Mouse (Mus musculus): ENCODE results near the gene Unc93b1. TPM values are rescaled to one million over a fixed set of nuclear protein-coding genes. Genes with fewer than 3 reads are reported as not detected.

The Unc93b1 gene
- polyA plus RNA-seq, 1 experiment = 140 TPM

DNA sequence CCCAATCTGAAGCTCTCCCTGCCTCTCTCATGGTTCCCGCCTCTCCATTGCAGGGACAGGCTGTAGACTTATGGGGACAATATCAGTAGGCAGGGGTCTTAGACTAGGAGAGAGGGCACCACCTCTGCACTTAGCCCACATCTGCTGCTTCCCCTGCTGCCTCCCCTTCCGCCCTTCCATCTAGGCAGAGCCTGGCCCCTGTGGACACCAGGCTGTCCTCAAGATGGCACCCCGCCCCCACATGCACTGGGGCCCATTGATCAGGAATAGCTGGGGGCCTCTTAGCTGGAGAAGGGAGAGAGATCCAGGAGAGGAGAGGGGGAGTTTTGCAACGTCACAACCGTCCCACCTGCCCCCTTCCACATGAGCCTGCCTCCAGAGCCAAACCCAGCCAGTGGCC is 57.4 kb downstream of the Unc93b1 start, which contains the start of gene Tbx10:
Tbx10 (plus strand) TSS at position 337 of the 400 bp plus-strand sequence.
- Histone ChIP-seq H3K4me1 (ENCODE audit: control insufficient read depth, insufficient read depth, insufficient read length, low read length) (peaks cover 9% of the 10 kb centered on the region), H3K27ac (ENCODE audit: insufficient read depth, low read depth, low read length) (no peak within 1 kb of the TSS), H3K36me3 (ENCODE audit: control insufficient read depth, insufficient read depth, low read length) (no peaks in the 10 kb centered on the region; the same call in 1 of the 2 replicates), H3K27me3 (ENCODE audit: control insufficient read depth, insufficient read depth, low read length) (no peaks in the 10 kb centered on the region), H3K4me3 (ENCODE audit: low read depth, low read length) (no peak within 1 kb of the TSS)
- WGBS = 77% methylated on average over 5 of the region's 5 CpGs
- TF ChIP-seq CTCF (IDR thresholded peaks at IDR 0.05; ENCODE audit: extremely low read depth, insufficient read length, insufficient replicate concordance, low read depth, low read length) (no peak), POLR2A (IDR thresholded peaks at IDR 0.05; ENCODE audit: low read depth, low read length) (no peak)

DNA sequence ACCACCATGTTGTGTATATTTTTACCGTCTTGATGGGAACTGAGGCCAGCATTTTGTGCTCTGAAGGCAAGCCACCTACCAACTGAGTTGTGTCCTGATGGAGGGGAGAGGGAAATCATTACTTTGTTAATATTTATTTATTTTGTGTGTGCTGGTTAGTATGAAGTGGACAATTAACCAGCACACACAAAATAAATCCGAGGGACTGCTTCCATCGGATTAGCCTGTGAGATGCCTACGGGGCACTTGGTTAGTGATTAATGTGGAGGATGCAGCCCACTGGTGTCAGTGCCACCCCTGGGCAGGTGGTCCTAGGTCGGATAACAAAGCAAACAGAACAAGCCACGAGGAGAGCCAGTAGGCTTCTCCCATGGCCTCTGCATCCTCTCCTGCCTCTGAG is 59.9 kb downstream of the Unc93b1 start:
- Histone ChIP-seq H3K4me1 (ENCODE audit: control insufficient read depth, insufficient read depth, insufficient read length, low read length) (peaks cover 20% of the 10 kb centered on the region), H3K27ac (ENCODE audit: insufficient read depth, low read depth, low read length) (no peak overlapping the region), H3K27me3 (ENCODE audit: control insufficient read depth, insufficient read depth, low read length) (no peaks in the 10 kb centered on the region), H3K4me3 (ENCODE audit: low read depth, low read length) (no peak overlapping the region), H3K36me3 (ENCODE audit: control insufficient read depth, insufficient read depth, low read length) (no peaks in the 10 kb centered on the region)
- 75% methylated on average over 6 of the region's 6 CpGs for WGBS
- TF ChIP-seq POLR2A (IDR thresholded peaks at IDR 0.05; ENCODE audit: low read depth, low read length) (no peak), CTCF (IDR thresholded peaks at IDR 0.05; ENCODE audit: extremely low read depth, insufficient read length, insufficient replicate concordance, low read depth, low read length) (no peak)

DNA sequence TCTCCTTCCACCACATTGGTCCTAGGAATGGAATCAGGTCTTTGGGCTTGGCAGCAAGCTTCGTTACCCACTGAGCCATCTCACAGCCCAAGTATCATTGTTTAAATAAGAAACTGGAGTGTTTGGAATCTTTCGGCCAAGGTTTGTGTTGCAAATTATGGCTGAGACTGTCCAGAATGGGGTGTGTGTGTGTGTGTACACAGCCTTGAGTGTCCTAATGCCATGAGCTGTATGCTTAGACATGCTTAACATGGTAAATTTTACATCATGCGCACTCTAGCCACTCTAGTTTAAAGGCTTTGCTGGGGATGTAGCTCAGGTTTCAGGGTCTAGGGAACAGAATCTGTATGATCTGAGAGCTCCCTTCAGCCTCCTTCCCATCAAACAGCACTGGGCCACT is 60.5 kb downstream of the Unc93b1 start:
- WGBS = 87% methylated on average over 3 of the region's 3 CpGs
- Histone ChIP-seq H3K4me3 (ENCODE audit: low read depth, low read length) (no peak overlapping the region), H3K36me3 (ENCODE audit: control insufficient read depth, insufficient read depth, low read length) (no peaks in the 10 kb centered on the region), H3K27me3 (ENCODE audit: control insufficient read depth, insufficient read depth, low read length) (no peaks in the 10 kb centered on the region), H3K4me1 (ENCODE audit: control insufficient read depth, insufficient read depth, insufficient read length, low read length) (peaks cover 20% of the 10 kb centered on the region), H3K27ac (ENCODE audit: insufficient read depth, low read depth, low read length) (no peak overlapping the region)
- TF ChIP-seq POLR2A (IDR thresholded peaks at IDR 0.05; ENCODE audit: low read depth, low read length) (no peak), CTCF (IDR thresholded peaks at IDR 0.05; ENCODE audit: extremely low read depth, insufficient read length, insufficient replicate concordance, low read depth, low read length) (no peak)

DNA sequence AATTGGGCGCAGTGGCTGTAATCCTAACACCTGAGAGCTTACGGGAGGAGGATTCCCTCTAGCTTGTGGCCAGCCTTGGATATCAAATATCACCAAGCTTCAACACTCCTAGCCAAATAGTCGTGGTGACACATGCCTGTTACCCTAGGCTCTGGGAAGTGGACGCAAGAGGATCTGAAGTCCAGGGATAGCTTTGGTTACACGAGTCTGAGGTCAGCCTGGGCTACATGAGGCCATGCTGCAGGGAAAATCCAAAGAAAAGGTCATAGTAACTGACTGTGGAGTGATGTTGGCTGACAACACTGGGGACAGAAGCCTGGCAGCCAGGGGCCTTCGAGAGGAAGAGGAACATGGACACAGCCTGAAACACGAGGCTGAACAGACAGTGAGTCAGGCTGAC is 61.1 kb downstream of the Unc93b1 start:
- H3K4me1 ChIP-seq (ENCODE audit: control insufficient read depth, insufficient read depth, insufficient read length, low read length) = peaks cover 23% of the 10 kb centered on the region
- WGBS = 76% methylated on average over 7 of the region's 7 CpGs
- H3K36me3 ChIP-seq (ENCODE audit: control insufficient read depth, insufficient read depth, low read length) = no peaks in the 10 kb centered on the region
- no peak for TF ChIP-seq POLR2A (IDR thresholded peaks at IDR 0.05; ENCODE audit: low read depth, low read length)
- TF ChIP-seq CTCF (IDR thresholded peaks at IDR 0.05; ENCODE audit: extremely low read depth, insufficient read length, insufficient replicate concordance, low read depth, low read length) = no peak
- H3K4me3 ChIP-seq (ENCODE audit: low read depth, low read length) = no peak overlapping the region
- no peak overlapping the region for H3K27ac ChIP-seq (ENCODE audit: insufficient read depth, low read depth, low read length)
- no peaks in the 10 kb centered on the region for H3K27me3 ChIP-seq (ENCODE audit: control insufficient read depth, insufficient read depth, low read length)

DNA sequence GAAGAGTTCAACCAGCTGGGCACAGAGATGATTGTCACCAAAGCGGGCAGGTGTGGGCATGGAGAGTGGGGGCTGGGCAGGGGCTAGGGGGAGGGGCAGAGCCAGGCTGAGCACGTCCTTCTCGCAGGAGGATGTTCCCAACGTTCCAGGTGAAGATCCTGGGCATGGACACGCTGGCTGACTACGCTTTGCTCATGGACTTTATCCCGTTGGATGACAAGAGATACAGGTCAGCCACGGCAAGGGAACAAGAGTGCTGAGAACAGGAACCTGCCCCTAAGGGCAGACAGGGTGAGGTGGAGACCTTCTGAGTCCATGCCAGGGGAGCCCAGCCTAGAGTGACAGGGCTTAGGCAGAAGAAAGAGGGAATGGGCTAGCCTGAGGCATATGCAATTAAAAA is 61.8 kb downstream of the Unc93b1 start:
- TF ChIP-seq CTCF (IDR thresholded peaks at IDR 0.05; ENCODE audit: extremely low read depth, insufficient read length, insufficient replicate concordance, low read depth, low read length) (no peak), POLR2A (IDR thresholded peaks at IDR 0.05; ENCODE audit: low read depth, low read length) (no peak)
- Histone ChIP-seq H3K4me1 (ENCODE audit: control insufficient read depth, insufficient read depth, insufficient read length, low read length) (peaks cover 27% of the 10 kb centered on the region), H3K36me3 (ENCODE audit: control insufficient read depth, insufficient read depth, low read length) (no peaks in the 10 kb centered on the region), H3K27ac (ENCODE audit: insufficient read depth, low read depth, low read length) (peak overlapping the region; percentile 29; the same call in 1 of the 2 replicates), H3K27me3 (ENCODE audit: control insufficient read depth, insufficient read depth, low read length) (no peaks in the 10 kb centered on the region), H3K4me3 (ENCODE audit: low read depth, low read length) (no peak overlapping the region)
- 55% methylated on average over 8 of the region's 8 CpGs for WGBS

DNA sequence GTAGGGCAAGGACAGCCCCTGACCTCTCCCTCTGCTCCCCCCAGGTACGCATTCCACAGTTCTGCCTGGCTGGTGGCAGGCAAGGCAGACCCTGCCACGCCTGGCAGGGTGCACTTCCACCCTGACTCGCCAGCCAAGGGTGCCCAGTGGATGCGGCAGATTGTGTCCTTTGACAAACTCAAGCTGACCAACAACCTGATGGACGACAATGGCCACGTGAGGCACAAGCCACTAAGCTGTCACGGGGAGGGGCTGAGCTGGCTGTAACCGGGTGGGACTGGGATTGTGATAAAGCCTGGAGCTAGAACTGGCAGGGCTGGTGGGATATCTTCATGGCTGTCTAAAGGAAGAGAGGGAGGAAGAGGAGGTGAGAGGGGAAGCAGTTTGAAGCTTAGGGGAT is 62.2 kb downstream of the Unc93b1 start:
- Histone ChIP-seq H3K4me3 (ENCODE audit: low read depth, low read length) (no peak overlapping the region), H3K36me3 (ENCODE audit: control insufficient read depth, insufficient read depth, low read length) (no peaks in the 10 kb centered on the region), H3K27ac (ENCODE audit: insufficient read depth, low read depth, low read length) (peak overlapping the region; percentile 29; the same call in 1 of the 2 replicates), H3K27me3 (ENCODE audit: control insufficient read depth, insufficient read depth, low read length) (no peaks in the 10 kb centered on the region), H3K4me1 (ENCODE audit: control insufficient read depth, insufficient read depth, insufficient read length, low read length) (peaks cover 32% of the 10 kb centered on the region)
- WGBS = 47% methylated on average over 8 of the region's 8 CpGs
- TF ChIP-seq CTCF (IDR thresholded peaks at IDR 0.05; ENCODE audit: extremely low read depth, insufficient read length, insufficient replicate concordance, low read depth, low read length) (no peak), POLR2A (IDR thresholded peaks at IDR 0.05; ENCODE audit: low read depth, low read length) (no peak)

DNA sequence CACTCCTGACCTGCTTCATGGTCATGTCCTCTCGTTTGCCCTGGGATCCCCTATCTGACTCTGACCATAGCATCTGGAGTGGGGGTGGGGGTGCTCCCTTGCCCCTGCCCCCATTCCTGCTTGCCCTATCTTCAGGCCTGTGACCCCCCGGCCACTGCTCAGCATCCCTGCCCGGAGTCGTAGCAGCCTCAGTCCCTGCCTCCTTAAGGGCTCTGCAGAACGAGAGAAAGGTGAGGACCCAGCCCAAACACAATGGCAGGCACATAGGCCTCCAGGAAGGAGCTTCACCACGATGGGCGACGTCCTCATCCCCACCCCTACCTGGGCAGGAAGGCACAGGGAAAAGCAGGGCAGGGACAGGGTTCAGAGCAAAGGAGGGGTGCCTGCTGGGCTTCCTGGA is 63.3 kb downstream of the Unc93b1 start:
- Histone ChIP-seq H3K27ac (ENCODE audit: insufficient read depth, low read depth, low read length) (no peak overlapping the region), H3K27me3 (ENCODE audit: control insufficient read depth, insufficient read depth, low read length) (no peaks in the 10 kb centered on the region), H3K4me3 (ENCODE audit: low read depth, low read length) (no peak overlapping the region), H3K36me3 (ENCODE audit: control insufficient read depth, insufficient read depth, low read length) (no peaks in the 10 kb centered on the region), H3K4me1 (ENCODE audit: control insufficient read depth, insufficient read depth, insufficient read length, low read length) (peaks cover 36% of the 10 kb centered on the region)
- TF ChIP-seq POLR2A (IDR thresholded peaks at IDR 0.05; ENCODE audit: low read depth, low read length) (no peak), CTCF (IDR thresholded peaks at IDR 0.05; ENCODE audit: extremely low read depth, insufficient read length, insufficient replicate concordance, low read depth, low read length) (no peak)
- 84% methylated on average over 8 of the region's 8 CpGs for WGBS

Other genes starting within 250 kb of the Unc93b1 start
- gene Lrp5, start 248.6 kb upstream of the Unc93b1 start, polyA plus RNA-seq (2012; rRNA removed) = 50.9 and 96.7 TPM in 2 replicates
- gene 1810055G02Rik, start 226.9 kb upstream of the Unc93b1 start, polyA plus RNA-seq (2012; rRNA removed) = 180 and 300 TPM in 2 replicates
- gene Kmt5b, start 167.8 kb upstream of the Unc93b1 start, polyA plus RNA-seq (2012; rRNA removed) = 7.4 and 16.8 TPM in 2 replicates
- gene Chka, start 83.4 kb upstream of the Unc93b1 start, polyA plus RNA-seq (2012; rRNA removed) = 85.2 and 214 TPM in 2 replicates
- 107 and 148 TPM in 2 replicates for gene Tcirg1, start 28.1 kb upstream of the Unc93b1 start, polyA plus RNA-seq (2012; rRNA removed)
- 303 and 423 TPM in 2 replicates for gene Ndufs8, start 22.4 kb upstream of the Unc93b1 start, polyA plus RNA-seq (2012; rRNA removed)
- 32.8 and 43.0 TPM in 2 replicates for gene Aldh3b1, start 5.4 kb upstream of the Unc93b1 start, polyA plus RNA-seq (2012; rRNA removed)
- not detected in 2 replicates for gene Aldh3b3, start 23.5 kb downstream of the Unc93b1 start, polyA plus RNA-seq (2012; rRNA removed)
- 0.55 and 1.5 TPM in 2 replicates for gene Aldh3b2, start 37.1 kb downstream of the Unc93b1 start, polyA plus RNA-seq (2012; rRNA removed)
- gene Acy3, start 51.4 kb downstream of the Unc93b1 start, polyA plus RNA-seq (2012; rRNA removed) = 99.4 and 147 TPM in 2 replicates
- gene Tbx10, start 57.6 kb downstream of the Unc93b1 start, polyA plus RNA-seq (2012; rRNA removed) = 0.10 TPM in 1 of 2 replicates, not detected in the other
- gene Nudt8, start 65.4 kb downstream of the Unc93b1 start, polyA plus RNA-seq (2012; rRNA removed) = 30.6 and 33.7 TPM in 2 replicates
- 0.77 and 0.90 TPM in 2 replicates for gene Gm49405, start 65.4 kb downstream of the Unc93b1 start, polyA plus RNA-seq (2012; rRNA removed)
- 5.1 and 8.2 TPM in 2 replicates for gene Doc2g, start 68.1 kb downstream of the Unc93b1 start, polyA plus RNA-seq (2012; rRNA removed)
- gene Ndufv1, start 77.6 kb downstream of the Unc93b1 start, polyA plus RNA-seq (2012; rRNA removed) = 92.8 and 170 TPM in 2 replicates
- 798 and 1,214 TPM in 2 replicates for gene Gstp1, start 102.8 kb downstream of the Unc93b1 start, polyA plus RNA-seq (2012; rRNA removed)
- 231 and 289 TPM in 2 replicates for gene Gstp2, start 110.8 kb downstream of the Unc93b1 start, polyA plus RNA-seq (2012; rRNA removed)
- gene Gstp3, start 124.4 kb downstream of the Unc93b1 start, polyA plus RNA-seq (2012; rRNA removed) = 11.8 and 15.0 TPM in 2 replicates
- gene Cabp2, start 146.4 kb downstream of the Unc93b1 start, polyA plus RNA-seq (2012; rRNA removed) = 24.8 TPM in 1 of 2 replicates, not detected in the other
- gene Cdk2ap2, start 162.0 kb downstream of the Unc93b1 start, polyA plus RNA-seq (2012; rRNA removed) = 186 and 366 TPM in 2 replicates
- 108 and 197 TPM in 2 replicates for gene Pitpnm1, start 164.8 kb downstream of the Unc93b1 start, polyA plus RNA-seq (2012; rRNA removed)
- 41.3 and 59.8 TPM in 2 replicates for gene Aip, start 190.7 kb downstream of the Unc93b1 start, polyA plus RNA-seq (2012; rRNA removed)
- 0.06 TPM in 1 of 2 replicates, not detected in the other for gene Gpr152, start 204.6 kb downstream of the Unc93b1 start, polyA plus RNA-seq (2012; rRNA removed)
- gene Cabp4, start 208.8 kb downstream of the Unc93b1 start, polyA plus RNA-seq (2012; rRNA removed) = 0.25 and 0.42 TPM in 2 replicates
- 264 and 493 TPM in 2 replicates for gene Coro1b, start 213.4 kb downstream of the Unc93b1 start, polyA plus RNA-seq (2012; rRNA removed)
- 95.3 and 169 TPM in 2 replicates for gene Ptprcap, start 218.4 kb downstream of the Unc93b1 start, polyA plus RNA-seq (2012; rRNA removed)
- gene Rps6kb2, start 228.2 kb downstream of the Unc93b1 start, polyA plus RNA-seq (2012; rRNA removed) = 37.9 and 42.5 TPM in 2 replicates
- gene Carns1, start 240.3 kb downstream of the Unc93b1 start, polyA plus RNA-seq (2012; rRNA removed) = 3.7 and 4.4 TPM in 2 replicates